9 mouse cellular contexts compared by ENCODE assay signal in the genomic region with DNA sequence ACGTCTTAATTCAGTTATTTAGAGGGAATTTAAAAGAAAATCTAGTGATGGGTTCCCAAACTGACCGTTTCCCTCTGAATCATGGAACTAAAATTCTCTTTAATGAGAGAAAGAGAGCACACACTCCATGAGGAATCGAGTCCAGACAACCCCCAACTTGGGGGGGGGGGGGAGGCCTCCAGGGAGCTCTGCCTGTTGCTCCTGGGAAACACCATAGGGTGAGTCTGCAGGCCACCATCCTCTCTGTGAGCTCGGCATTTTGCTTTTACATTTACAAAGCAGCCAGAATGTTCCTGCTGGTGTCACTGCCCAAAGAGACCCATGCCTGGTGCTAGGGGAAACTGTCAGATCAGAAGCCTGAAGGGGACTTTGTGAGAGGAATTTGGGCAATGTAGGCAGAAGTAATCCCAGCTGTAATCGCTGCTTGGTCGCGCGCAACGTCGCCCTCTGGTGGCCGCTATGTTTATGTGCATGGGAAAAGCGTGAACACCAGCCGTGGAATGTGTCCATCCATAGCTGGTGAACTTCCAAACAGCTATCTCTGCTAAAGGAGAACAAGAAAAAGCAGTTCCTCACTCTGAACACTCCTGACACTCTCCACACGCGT.
DNase-seq lines count a peak whose midpoint lies in the region; ATAC-seq and TF ChIP-seq lines count a peak whose summit lies in the region.
"Had no signal": no experiment of that assay in that cellular context is flagged by ENCODE, and none has a peak within 500 bp of the region (broad histone marks: within the 10 kb centered on the region; RNA-seq: fewer than 3 reads in every experiment).

No protein-coding gene starts in this region.

- TF ChIP-seq EP300 in lung, postnatal 0 days (IDR thresholded peaks at IDR 0.05), result no peak

- DNase-seq in ES-CJ7 (ENCODE audit: low read depth, low spot score), result peak; percentile 75
- peak; percentile 79 to 86 for DNase-seq in heart, postnatal 14 days
- peak; percentile 87 for DNase-seq in layer of hippocampus, adult 11-12 months (ENCODE audit: low spot score)
- peak; percentile 76 for DNase-seq in lung, postnatal 0 days (ENCODE audit: low spot score)
- DNase-seq in ovary, postnatal 36 days (ENCODE audit: low spot score), result peak; percentile 74
- DNase-seq in thymus, postnatal 36 days, result peak; percentile 45 to 56

- no peak overlapping the region for H3K9ac ChIP-seq in forebrain, embryonic 15.5 days (replicated peaks)
- H3K9ac ChIP-seq in lung, postnatal 0 days (replicated peaks; ENCODE audit: low read depth), result no peak overlapping the region
- H3K9ac ChIP-seq: limb, embryonic 15.5 days had no signal

- H3K36me3 ChIP-seq in forebrain, embryonic 15.5 days, result no peaks in the 10 kb centered on the region
- no peaks in the 10 kb centered on the region for H3K36me3 ChIP-seq in lung, postnatal 0 days (ENCODE audit: insufficient read depth, low read length)
- H3K36me3 ChIP-seq: limb, embryonic 15.5 days had no signal

- intact Hi-C loops in heart, postnatal 14 days (cut with DNase I), result loop anchor here (2.0 to 5.0 kb wide), 2 partner anchors 157 to 251 kb away; no protein-coding TSS in a partner anchor

- ATAC-seq in cerebellum, adult (ENCODE audit: insufficient number of reproducible peaks, low FRiP score, low TSS enrichment), result peak; percentile 59
- ATAC-seq in forebrain, embryonic 15.5 days (replicated peaks), result peak; percentile 69
- ATAC-seq in lung, postnatal 0 days, result peak; percentile 70

- H3K27me3 ChIP-seq in forebrain, embryonic 15.5 days, result no peaks in the 10 kb centered on the region
- H3K27me3 ChIP-seq in lung, postnatal 0 days (replicated peaks; ENCODE audit: insufficient read depth, low read length), result no peaks in the 10 kb centered on the region
- H3K27me3 ChIP-seq: limb, embryonic 15.5 days had no signal

- 14% methylated on average over 15 of the region's 15 CpGs for WGBS in forebrain, embryonic 15.5 days
- 11% methylated on average over 15 of the region's 15 CpGs for WGBS in lung, postnatal 0 days

- no peak overlapping the region for H3K4me2 ChIP-seq in forebrain, embryonic 15.5 days (replicated peaks)
- no peak overlapping the region for H3K4me2 ChIP-seq in lung, postnatal 0 days (replicated peaks; ENCODE audit: low read depth, low read length)
- H3K4me2 ChIP-seq: limb, embryonic 15.5 days had no signal

- H3K4me3 ChIP-seq in forebrain, embryonic 15.5 days, result no peak overlapping the region
- no peak overlapping the region for H3K4me3 ChIP-seq in lung, postnatal 0 days (ENCODE audit: low read depth, low read length)
- H3K4me3 ChIP-seq: limb, embryonic 15.5 days had no signal

- no peaks in the 10 kb centered on the region for H3K4me1 ChIP-seq in forebrain, embryonic 15.5 days
- H3K4me1 ChIP-seq in lung, postnatal 0 days (ENCODE audit: insufficient read depth, low read depth, low read length), result no peaks in the 10 kb centered on the region

- H3K9me3 ChIP-seq in forebrain, embryonic 15.5 days, result no peaks in the 10 kb centered on the region
- H3K9me3 ChIP-seq in lung, postnatal 0 days (ENCODE audit: low read length), result no peaks in the 10 kb centered on the region
- H3K9me3 ChIP-seq: limb, embryonic 15.5 days had no signal

- peak; percentile 96 for TF ChIP-seq CTCF in lung, postnatal 0 days (IDR thresholded peaks at IDR 0.05)

- H3K27ac ChIP-seq in forebrain, embryonic 15.5 days (replicated peaks), result no peak overlapping the region
- no peak overlapping the region for H3K27ac ChIP-seq in lung, postnatal 0 days (ENCODE audit: low read length)
- H3K27ac ChIP-seq: limb, embryonic 15.5 days had no signal
